Mouse (Mus musculus) lung, embryonic 14.5 days (tissue): ENCODE measurements around the gene Sprr2e. TPM values are rescaled to one million over a fixed set of nuclear protein-coding genes. Genes with fewer than 3 reads are reported as not detected.

Source experiments
- ATAC-seq: fragments of 200-750 bp; cut with Nextera tagmentation; 2 replicates; pipeline ENCODE4 v1.8.0; 2017; ENCODE audit warnings: mild to moderate bottlenecking, moderate TSS enrichment, moderate library complexity; ENCODE audit not compliant: insufficient read depth
- DNase-seq: peaks from one replicate; pipeline ENCODE4 v3.0.0-alpha.2; 2015
- H3K27ac ChIP-seq: fragments of 300-500 bp; sonication (generic); 2 replicates; pipeline ENCODE4 v1.5.1; 2014; ENCODE audit warnings: low read depth, mild to moderate bottlenecking, moderate library complexity
- H3K27me3 ChIP-seq: fragments of 300-500 bp; sonication (generic); 2 replicates; pipeline ENCODE4 v1.6.1; 2014; ENCODE audit warnings: low read length, control low read depth; ENCODE audit not compliant: insufficient read depth
- H3K36me3 ChIP-seq: fragments of 300-500 bp; sonication (generic); 2 replicates; pipeline ENCODE4 v1.6.1; 2014; ENCODE audit warnings: control low read depth; ENCODE audit not compliant: insufficient read depth
- H3K4me1 ChIP-seq: fragments of 300-500 bp; sonication (generic); 2 replicates; pipeline ENCODE4 v1.6.1; 2014; ENCODE audit warnings: antibody characterized with exemption, control low read depth; ENCODE audit not compliant: insufficient read depth
- H3K4me2 ChIP-seq: fragments of 300-500 bp; sonication (generic); 2 replicates; pipeline ENCODE4 v1.6.1; 2014; ENCODE audit warnings: mild to moderate bottlenecking
- H3K4me3 ChIP-seq: fragments of 300-500 bp; sonication (generic); 2 replicates; pipeline ENCODE4 v1.5.1; 2014; ENCODE audit warnings: low read depth, low read length
- H3K9ac ChIP-seq: fragments of 300-500 bp; sonication (generic); 2 replicates; pipeline ENCODE4 v1.6.1; 2014
- H3K9me3 ChIP-seq: fragments of 300-500 bp; sonication (generic); 2 replicates; pipeline ENCODE4 v1.6.1; 2016; ENCODE audit warnings: low read depth, low read length, control low read depth
- CTCF ChIP-seq: IDR thresholded peaks from 2 replicates; pipeline ENCODE4 v1.5.1; 2016; ENCODE audit warnings: antibody characterized with exemption, low read depth
- WGBS: fragments of 180-500 bp; shearing (Covaris S2); extraction: QIAGEN DNeasy Blood & Tissue Kit; methylation state at CpG from one replicate; pipeline ENCODE4 v1.1.7; 2014; 5-methylcytosine and 5-hydroxymethylcytosine counted together
- polyA plus RNA-seq: library from polyadenylated mRNA; unstranded; fragments of >200 nt; fragmentation: Nextera tagmentation; extraction: Ambion mirVana; gene quantifications from 2 replicates; pipeline ENCODE4 v1.2.1, GENCODE M21; 2014

The Sprr2e gene
- not detected in 2 replicates for polyA plus RNA-seq

DNA sequence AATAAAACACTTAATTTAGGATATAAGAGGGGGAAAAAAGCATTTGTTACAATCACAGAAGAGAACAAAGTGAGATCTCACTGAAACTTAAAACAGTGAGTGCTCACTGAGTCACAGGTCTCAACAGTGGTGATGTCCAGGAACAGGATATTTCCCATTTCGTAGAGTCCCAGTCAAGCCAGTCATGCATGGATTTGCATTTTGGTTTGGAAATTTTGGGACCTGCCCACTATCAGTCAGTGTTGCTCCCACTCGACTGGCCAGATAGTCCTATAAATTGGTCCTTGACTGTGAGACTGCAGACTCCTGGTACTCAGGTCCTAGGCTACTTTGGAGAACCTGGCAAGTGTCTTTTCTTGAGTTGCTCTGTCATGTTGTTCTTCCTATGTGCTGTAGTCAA is at the start of gene Sprr2e:
Gene Sprr2e, plus strand, starts transcription at position 301 of the 400 bp plus-strand sequence.
- Histone ChIP-seq H3K4me1 (no peaks in the 10 kb centered on the region), H3K36me3 (no peaks in the 10 kb centered on the region), H3K4me3 (no peak within 1 kb of the TSS), H3K9me3 (no peaks in the 10 kb centered on the region), H3K27me3 (no peaks in the 10 kb centered on the region), H3K27ac (no peak within 1 kb of the TSS), H3K4me2 (no peak within 1 kb of the TSS), H3K9ac (no peak within 1 kb of the TSS)
- WGBS = 86% methylated on average over 2 of the region's 2 CpGs
- DNase-seq (no peak), ATAC-seq (no peak)
- TF ChIP-seq CTCF = no peak

DNA sequence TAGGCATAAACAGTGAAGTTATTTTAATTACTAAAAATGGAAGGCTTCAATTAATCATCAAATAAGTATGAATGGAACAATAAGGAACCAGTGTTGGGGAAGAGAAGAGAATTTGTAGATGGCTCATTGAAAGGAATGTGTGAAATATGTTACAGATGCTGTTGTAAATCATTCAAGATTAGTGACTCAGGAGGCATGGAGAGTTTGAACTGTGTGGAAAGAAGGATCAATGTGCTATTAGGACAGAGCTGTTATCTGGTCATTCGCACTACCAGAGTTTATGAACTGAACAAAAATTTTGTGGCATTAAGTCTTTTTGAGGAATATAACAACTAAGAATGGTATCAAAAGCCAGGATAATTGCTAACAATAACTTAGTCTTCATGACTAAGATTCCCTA is 44.5 kb upstream of the Sprr2e start:
- no peak overlapping the region for H3K9ac ChIP-seq
- no peaks in the 10 kb centered on the region for H3K27me3 ChIP-seq
- no peaks in the 10 kb centered on the region for H3K36me3 ChIP-seq
- H3K4me3 ChIP-seq = no peak overlapping the region
- WGBS = 88% methylated on average over 1 of the region's 1 CpGs
- ATAC-seq (no peak), DNase-seq (no peak)
- no peaks in the 10 kb centered on the region for H3K9me3 ChIP-seq
- no peaks in the 10 kb centered on the region for H3K4me1 ChIP-seq
- TF ChIP-seq CTCF = no peak
- no peak overlapping the region for H3K27ac ChIP-seq
- no peak overlapping the region for H3K4me2 ChIP-seq

DNA sequence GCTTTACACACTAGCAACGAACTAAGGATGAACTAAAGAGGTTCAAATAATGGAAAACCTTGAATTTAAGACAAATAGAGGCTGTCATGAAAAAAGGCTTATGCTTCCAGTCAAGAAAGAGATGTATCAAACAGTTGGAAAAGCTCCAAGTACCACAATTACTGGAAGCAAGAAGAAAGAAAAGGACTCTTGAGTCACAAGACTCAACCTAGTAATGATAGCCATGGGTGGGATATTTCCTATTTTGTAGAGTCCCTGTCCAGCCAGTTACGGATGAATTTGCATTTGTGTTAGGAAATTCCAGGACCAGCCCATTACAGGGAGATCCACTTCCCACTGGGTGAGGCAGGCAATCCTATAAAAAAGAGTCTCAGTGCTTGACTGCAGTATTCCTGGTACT is 35.6 kb upstream of the Sprr2e start, which contains the start of gene Sprr2b:
Gene Sprr2b, plus strand, starts transcription at position 301 of the 400 bp plus-strand sequence.
- Histone ChIP-seq H3K27me3 (no peaks in the 10 kb centered on the region), H3K27ac (no peak within 1 kb of the TSS), H3K4me2 (no peak within 1 kb of the TSS), H3K4me1 (no peaks in the 10 kb centered on the region), H3K9me3 (no peaks in the 10 kb centered on the region), H3K9ac (no peak within 1 kb of the TSS), H3K4me3 (no peak within 1 kb of the TSS), H3K36me3 (no peaks in the 10 kb centered on the region)
- ATAC-seq (no peak), DNase-seq (no peak)
- WGBS = 75% methylated on average over 2 of the region's 2 CpGs
- TF ChIP-seq CTCF = no peak

DNA sequence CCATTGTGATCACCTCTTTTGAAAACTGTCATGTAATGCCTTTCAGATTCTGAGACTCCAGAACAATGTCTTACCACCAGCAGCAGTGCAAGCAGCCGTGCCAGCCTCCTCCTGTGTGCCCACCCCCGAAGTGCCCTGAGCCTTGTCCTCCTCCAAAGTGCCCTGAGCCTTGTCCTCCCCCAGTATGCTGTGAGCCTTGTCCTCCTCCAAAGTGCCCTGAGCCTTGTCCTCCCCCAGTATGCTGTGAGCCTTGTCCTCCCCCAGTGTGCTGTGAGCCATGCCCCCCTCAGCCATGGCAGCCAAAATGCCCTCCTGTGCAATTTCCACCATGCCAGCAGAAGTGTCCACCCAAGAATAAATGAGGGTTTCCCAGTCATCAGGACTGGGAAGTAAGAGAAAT is 34.6 kb upstream of the Sprr2e start:
- H3K27me3 ChIP-seq = no peaks in the 10 kb centered on the region
- WGBS = 83% methylated on average over 2 of the region's 2 CpGs
- no peak for ATAC-seq
- no peak overlapping the region for H3K4me3 ChIP-seq
- no peak overlapping the region for H3K4me2 ChIP-seq
- H3K9me3 ChIP-seq = no peaks in the 10 kb centered on the region
- no peaks in the 10 kb centered on the region for H3K4me1 ChIP-seq
- TF ChIP-seq CTCF = no peak
- H3K27ac ChIP-seq = no peak overlapping the region
- H3K36me3 ChIP-seq = no peaks in the 10 kb centered on the region
- no peak overlapping the region for H3K9ac ChIP-seq
- DNase-seq = no peak

DNA sequence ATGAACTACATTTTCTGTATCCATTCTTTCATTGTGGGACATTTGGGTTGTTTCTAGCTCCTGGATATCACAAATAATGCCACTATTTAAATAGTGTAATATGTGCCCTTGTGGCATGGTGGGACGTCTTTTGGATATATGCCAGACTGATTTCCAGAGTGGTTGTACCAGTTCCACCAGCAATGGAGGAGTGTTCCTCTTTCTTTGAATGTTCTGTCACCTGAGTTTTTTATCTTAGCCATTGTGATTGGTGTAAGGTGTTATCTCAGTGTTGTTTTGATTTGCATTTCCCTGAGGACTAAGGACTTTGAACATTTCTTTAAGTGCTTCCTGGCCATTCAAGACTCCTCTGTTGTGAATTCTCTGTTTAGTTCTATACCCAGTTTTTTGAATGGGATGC is 15.7 kb upstream of the Sprr2e start:
- DNase-seq (no peak), ATAC-seq (no peak)
- TF ChIP-seq CTCF = no peak

DNA sequence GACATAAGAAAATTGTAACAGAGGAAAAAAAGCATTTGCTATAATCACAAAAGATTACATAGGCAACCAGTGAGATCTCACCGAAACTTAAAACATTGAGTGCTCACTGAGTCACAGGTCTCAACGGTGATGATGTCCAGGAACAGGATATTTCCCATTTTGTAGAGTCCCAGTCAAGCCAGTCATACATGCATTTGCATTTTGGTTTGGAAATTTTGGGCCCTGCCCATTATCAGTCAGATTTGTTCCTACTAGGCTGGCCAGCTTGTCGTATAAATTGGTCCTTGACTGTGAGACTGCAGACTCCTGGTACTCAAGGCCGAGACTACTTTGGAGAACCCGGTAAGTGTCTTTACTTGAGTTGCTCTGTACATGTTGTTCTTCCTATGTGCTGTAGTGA is 13.1 kb upstream of the Sprr2e start, which contains the start of gene Sprr2d:
Gene Sprr2d, plus strand, starts transcription at position 301 of the 400 bp plus-strand sequence.
- H3K9me3 ChIP-seq = no peaks in the 10 kb centered on the region
- ATAC-seq = no peak
- no peak within 1 kb of the TSS for H3K4me3 ChIP-seq
- no peak within 1 kb of the TSS for H3K4me2 ChIP-seq
- H3K27me3 ChIP-seq = no peaks in the 10 kb centered on the region
- no peak within 1 kb of the TSS for H3K27ac ChIP-seq
- H3K4me1 ChIP-seq = no peaks in the 10 kb centered on the region
- WGBS = 92% methylated on average over 5 of the region's 5 CpGs
- H3K9ac ChIP-seq = no peak within 1 kb of the TSS
- H3K36me3 ChIP-seq = no peaks in the 10 kb centered on the region
- no peak for TF ChIP-seq CTCF
- no peak for DNase-seq

More for the DNA sequence above, 15.7 kb upstream of the Sprr2e start:
- no peaks in the 10 kb centered on the region for H3K27me3 ChIP-seq
- H3K27ac ChIP-seq = no peak overlapping the region
- no peaks in the 10 kb centered on the region for H3K36me3 ChIP-seq
- 58% methylated on average over 1 of the region's 1 CpGs for WGBS
- H3K9ac ChIP-seq = no peak overlapping the region
- no peaks in the 10 kb centered on the region for H3K4me1 ChIP-seq
- no peak overlapping the region for H3K4me3 ChIP-seq
- no peaks in the 10 kb centered on the region for H3K9me3 ChIP-seq
- H3K4me2 ChIP-seq = no peak overlapping the region

DNA sequence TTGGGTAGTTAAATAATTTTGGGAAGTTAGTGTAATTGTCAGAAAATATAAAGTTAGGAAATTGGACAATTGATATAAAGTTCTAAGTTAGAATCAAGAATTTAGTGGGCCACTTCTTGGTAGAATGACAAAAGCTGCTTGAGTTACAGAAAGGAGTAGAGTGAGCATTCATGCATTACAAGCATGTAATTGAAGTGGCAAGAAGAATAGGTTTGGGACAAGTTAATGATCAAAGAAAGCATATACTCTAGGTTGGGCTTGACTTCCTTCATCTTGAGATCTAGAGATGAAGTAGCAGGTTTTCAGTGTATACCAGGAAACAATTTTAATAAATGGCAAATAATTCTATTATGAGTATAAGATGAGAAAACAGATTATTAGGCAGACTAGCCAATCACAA is 9.7 kb downstream of the Sprr2e start:
- no peak for TF ChIP-seq CTCF
- H3K27me3 ChIP-seq = no peaks in the 10 kb centered on the region
- no peak overlapping the region for H3K4me3 ChIP-seq
- ATAC-seq = no peak
- DNase-seq = no peak
- H3K36me3 ChIP-seq = no peaks in the 10 kb centered on the region
- no peaks in the 10 kb centered on the region; the same call in 1 of the 2 replicates for H3K9me3 ChIP-seq
- no peak overlapping the region for H3K4me2 ChIP-seq
- no peak overlapping the region for H3K9ac ChIP-seq
- H3K4me1 ChIP-seq = no peaks in the 10 kb centered on the region
- H3K27ac ChIP-seq = no peak overlapping the region

DNA sequence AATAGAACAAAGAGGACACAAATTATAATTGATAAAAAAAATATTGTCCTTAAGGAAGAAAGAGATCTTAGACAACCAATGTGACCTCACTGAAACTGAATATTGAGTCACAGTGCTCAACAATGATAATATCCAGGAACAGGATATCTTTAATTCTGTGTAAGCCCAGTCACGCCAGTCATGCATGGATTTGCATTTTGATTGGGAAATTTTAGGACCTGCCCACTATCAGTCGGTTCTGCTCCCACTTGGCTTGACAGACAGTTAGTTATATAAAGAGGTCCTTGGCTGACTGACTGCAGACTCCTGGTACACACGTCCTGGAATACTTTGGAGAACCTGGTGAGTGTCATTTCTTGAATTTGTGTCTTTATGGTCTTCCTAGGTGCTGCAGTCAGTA is 12.9 kb downstream of the Sprr2e start, which contains the start of gene Sprr2f:
Gene Sprr2f, plus strand, starts transcription at position 301 of the 400 bp plus-strand sequence.
- WGBS = 63% methylated on average over 3 of the region's 3 CpGs
- Histone ChIP-seq H3K27ac (no peak within 1 kb of the TSS), H3K27me3 (no peaks in the 10 kb centered on the region)

More for the DNA sequence above, 12.9 kb downstream of the Sprr2e start, which contains the start of gene Sprr2f:
- H3K4me1 ChIP-seq = no peaks in the 10 kb centered on the region
- H3K36me3 ChIP-seq = no peaks in the 10 kb centered on the region
- H3K9me3 ChIP-seq = no peaks in the 10 kb centered on the region; the same call in 1 of the 2 replicates
- no peak for TF ChIP-seq CTCF
- DNase-seq (no peak), ATAC-seq (no peak)
- H3K4me3 ChIP-seq = no peak within 1 kb of the TSS
- no peak within 1 kb of the TSS for H3K9ac ChIP-seq
- H3K4me2 ChIP-seq = no peak within 1 kb of the TSS
